ENCODE assay signal across 1 mouse cellular context in the genomic region with DNA sequence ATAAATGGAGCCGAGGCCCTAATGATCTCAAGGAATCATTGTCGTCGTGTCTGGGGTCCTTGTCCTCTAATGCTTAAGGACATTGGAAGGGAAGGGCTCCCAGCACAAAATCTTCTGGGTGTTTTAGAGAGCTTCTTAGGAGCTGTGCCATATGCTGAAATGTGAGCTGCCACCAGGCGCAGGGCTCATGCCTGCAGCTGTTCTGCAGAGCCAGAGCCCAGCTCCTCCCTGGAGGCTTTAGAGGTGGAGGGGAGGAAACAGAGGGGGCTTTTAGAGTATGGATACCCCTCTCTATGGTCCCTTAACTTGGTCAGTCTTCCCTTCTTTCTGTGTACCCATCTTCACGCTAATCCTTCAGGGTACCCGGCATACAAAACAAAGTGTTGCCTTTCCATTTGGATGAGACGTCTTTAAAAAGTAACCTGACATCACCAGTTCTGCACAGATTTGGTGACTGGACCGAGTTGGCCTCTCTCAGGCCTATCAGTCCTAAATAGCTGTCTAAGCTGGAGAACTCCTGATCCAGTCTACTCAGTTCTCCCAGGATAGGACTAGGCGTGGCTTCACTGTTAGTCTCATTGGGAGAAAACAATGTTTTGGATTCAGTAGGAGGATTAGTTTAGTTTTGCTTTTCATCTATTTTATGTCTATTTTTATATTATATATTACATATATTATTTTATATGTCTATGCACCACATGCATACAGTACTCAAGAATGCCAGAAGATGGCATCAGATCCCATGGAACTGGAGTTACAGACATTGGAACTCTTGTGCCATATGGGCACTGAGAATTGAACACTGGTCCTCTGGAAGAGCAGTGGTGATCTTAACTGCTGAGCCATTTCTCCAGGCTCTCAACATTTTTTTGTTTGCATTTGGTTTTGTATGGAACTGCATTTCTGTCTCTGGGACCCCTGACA.
TF ChIP-seq lines count a peak whose summit lies in the region.

No protein-coding gene starts in this region.

TF ChIP-seq in MEL, 35 proteins besides CTCF, POLR2A, EP300 and RAD21:
- TF ChIP-seq ZC3H11A (IDR thresholded peaks at IDR 0.05; ENCODE audit: low read depth, low read length) = 0 out of 2 replicates have a peak, but pooled peaks have one; percentile 17
- TF ChIP-seq ELF1 (IDR thresholded peaks at IDR 0.05; ENCODE audit: low read depth, low read length) = no peak
